Mouse (Mus musculus) hindbrain, embryonic 11.5 days (tissue): ENCODE measurements around the gene Ccdc154. TPM values are rescaled to one million over a fixed set of nuclear protein-coding genes. Genes with fewer than 3 reads are reported as not detected.
"Not testable (repeated sequence)": the region's sequence is repeated elsewhere in the genome, so short reads cannot be mapped to it uniquely, and the experiment has no call there.

ENCODE experiments used
- ATAC-seq: fragments of 200-750 bp; cut with Nextera tagmentation; 2 replicates; pipeline ENCODE4 v1.8.0; 2017; ENCODE audit warnings: mild to moderate bottlenecking, moderate TSS enrichment, moderate library complexity; ENCODE audit not compliant: low FRiP score
- DNase-seq: peaks from one replicate; pipeline ENCODE4 v3.0.0-alpha.2; 2015; ENCODE audit warnings: low spot score
- H3K27ac ChIP-seq: fragments of 300-500 bp; sonication (generic); 2 replicates; pipeline ENCODE4 v1.5.1; 2014; ENCODE audit warnings: mild to moderate bottlenecking, low read depth, low read length
- H3K27me3 ChIP-seq: fragments of 300-500 bp; sonication (generic); 2 replicates; pipeline ENCODE4 v1.6.1; 2014; ENCODE audit warnings: mild to moderate bottlenecking, low read length, moderate library complexity, mixed read lengths; ENCODE audit not compliant: control insufficient read depth, insufficient read depth
- H3K36me3 ChIP-seq: fragments of 300-500 bp; sonication (generic); 2 replicates; pipeline ENCODE4 v1.6.1; 2014; ENCODE audit warnings: mild to moderate bottlenecking, low read length, moderate library complexity, mixed read lengths; ENCODE audit not compliant: control insufficient read depth, insufficient read depth
- H3K4me1 ChIP-seq: fragments of 300-500 bp; sonication (generic); replicated peaks from 2 replicates; pipeline ENCODE4 v1.6.1; 2014; ENCODE audit warnings: low read length, mixed read lengths; ENCODE audit not compliant: control insufficient read depth, insufficient read depth
- H3K4me2 ChIP-seq: fragments of 300-500 bp; sonication (generic); replicated peaks from 2 replicates; pipeline ENCODE4 v1.6.1; 2014; ENCODE audit warnings: mild to moderate bottlenecking, low read depth, low read length
- H3K4me3 ChIP-seq: fragments of 300-500 bp; sonication (generic); 2 replicates; pipeline ENCODE4 v1.5.1; 2014; ENCODE audit warnings: low read depth, low read length
- H3K9ac ChIP-seq: fragments of 300-500 bp; sonication (generic); 2 replicates; pipeline ENCODE4 v1.6.1; 2014; ENCODE audit warnings: low read depth, low read length
- H3K9me3 ChIP-seq: fragments of 300-500 bp; sonication (generic); 2 replicates; pipeline ENCODE4 v1.6.1; 2016; ENCODE audit warnings: low read length; ENCODE audit not compliant: control insufficient read depth
- WGBS: fragments of 180-500 bp; shearing (Covaris S2); extraction: QIAGEN DNeasy Blood & Tissue Kit; methylation state at CpG from one replicate; pipeline ENCODE4 v1.1.7; 2014; 5-methylcytosine and 5-hydroxymethylcytosine counted together
- polyA plus RNA-seq: library from polyadenylated mRNA; unstranded; fragments of >200 nt; fragmentation: Nextera tagmentation; extraction: Ambion mirVana; gene quantifications from 2 replicates; pipeline ENCODE4 v1.2.1, GENCODE M21; 2014

Ccdc154 gene
- not detected in 2 replicates for polyA plus RNA-seq

DNA sequence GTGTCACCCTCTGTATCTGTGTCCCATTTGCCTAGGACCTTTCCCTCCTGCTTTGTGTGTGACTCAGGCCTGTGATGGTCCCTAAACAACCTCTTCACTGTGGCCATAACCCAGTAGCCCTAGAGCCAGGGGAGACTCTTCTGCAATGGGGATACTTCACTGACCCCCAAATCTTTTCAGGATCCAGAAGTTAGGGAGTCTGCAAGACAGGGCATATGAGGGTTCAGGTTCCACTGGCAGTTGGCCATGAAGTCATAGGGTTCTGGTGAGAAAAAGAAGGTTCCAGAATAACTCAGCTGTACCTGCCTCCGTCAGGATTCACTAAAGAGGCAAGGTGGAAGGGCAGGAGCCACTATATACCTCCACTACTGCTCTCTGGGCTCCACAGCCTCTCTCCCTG is at the start of gene Ccdc154:
Gene Ccdc154, plus strand, starts transcription at position 301 of the 400 bp plus-strand sequence.
- Histone ChIP-seq H3K36me3 (no peaks in the 10 kb centered on the region; the same call in 1 of the 2 replicates), H3K27ac (no peak within 1 kb of the TSS), H3K4me1 (no peaks in the 10 kb centered on the region), H3K9ac (no peak within 1 kb of the TSS), H3K9me3 (no peaks in the 10 kb centered on the region), H3K4me2 (no peak within 1 kb of the TSS), H3K4me3 (no peak within 1 kb of the TSS), H3K27me3 (no peaks in the 10 kb centered on the region)
- no peak for ATAC-seq
- no peak for DNase-seq
- WGBS = 85% methylated on average over 1 of the region's 1 CpGs

DNA sequence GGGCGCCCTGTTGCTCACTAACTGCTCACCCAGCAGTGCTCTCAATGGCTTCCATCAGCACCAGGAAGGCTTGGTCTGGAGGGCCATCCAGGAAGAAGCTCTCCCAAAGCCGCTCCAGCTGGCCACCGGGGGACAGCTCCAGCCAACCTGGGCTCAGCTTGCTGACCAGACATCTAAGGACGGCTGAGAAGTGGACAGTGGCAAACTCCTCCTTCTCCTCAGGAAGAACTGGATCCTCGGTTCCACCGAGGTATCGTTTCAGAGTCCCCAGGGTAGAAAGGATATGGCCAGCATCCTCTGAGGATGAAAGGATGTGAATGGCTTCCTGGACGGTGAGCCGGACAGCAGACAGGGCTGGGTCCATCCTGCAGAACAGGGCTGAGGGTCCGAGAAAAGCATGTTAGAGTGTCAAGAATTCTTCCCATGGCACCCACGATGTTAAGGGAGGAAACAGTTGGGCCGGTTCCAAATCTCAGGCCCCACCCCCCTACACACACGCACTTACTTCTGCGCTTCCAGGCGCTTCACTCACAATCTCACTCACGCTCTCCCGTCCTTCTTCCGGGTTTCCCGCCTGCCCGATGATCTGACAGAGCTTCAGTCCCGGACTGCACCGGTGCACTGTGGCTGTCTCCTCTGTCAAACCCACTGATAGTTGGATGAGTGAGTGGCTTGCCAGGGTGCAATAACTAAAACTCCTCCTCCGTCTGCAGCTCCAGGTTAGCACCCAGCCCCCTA is 47.2 kb upstream of the Ccdc154 start:
- Histone ChIP-seq H3K27me3 (no peaks in the 10 kb centered on the region), H3K4me3 (peak overlapping the region; percentile 57), H3K36me3 (0 out of 2 replicates have a peak, but pooled peaks cover 3% of the 10 kb centered on the region), H3K9ac (peak overlapping the region; percentile 60), H3K4me1 (0 out of 2 replicates have a peak, but pooled peaks cover 3% of the 10 kb centered on the region), H3K9me3 (no peaks in the 10 kb centered on the region), H3K4me2 (peak overlapping the region; percentile 98), H3K27ac (peak overlapping the region; percentile 79)
- ATAC-seq (no peak), DNase-seq (no peak)
- WGBS = 13% methylated on average over 23 of the region's 23 CpGs

DNA sequence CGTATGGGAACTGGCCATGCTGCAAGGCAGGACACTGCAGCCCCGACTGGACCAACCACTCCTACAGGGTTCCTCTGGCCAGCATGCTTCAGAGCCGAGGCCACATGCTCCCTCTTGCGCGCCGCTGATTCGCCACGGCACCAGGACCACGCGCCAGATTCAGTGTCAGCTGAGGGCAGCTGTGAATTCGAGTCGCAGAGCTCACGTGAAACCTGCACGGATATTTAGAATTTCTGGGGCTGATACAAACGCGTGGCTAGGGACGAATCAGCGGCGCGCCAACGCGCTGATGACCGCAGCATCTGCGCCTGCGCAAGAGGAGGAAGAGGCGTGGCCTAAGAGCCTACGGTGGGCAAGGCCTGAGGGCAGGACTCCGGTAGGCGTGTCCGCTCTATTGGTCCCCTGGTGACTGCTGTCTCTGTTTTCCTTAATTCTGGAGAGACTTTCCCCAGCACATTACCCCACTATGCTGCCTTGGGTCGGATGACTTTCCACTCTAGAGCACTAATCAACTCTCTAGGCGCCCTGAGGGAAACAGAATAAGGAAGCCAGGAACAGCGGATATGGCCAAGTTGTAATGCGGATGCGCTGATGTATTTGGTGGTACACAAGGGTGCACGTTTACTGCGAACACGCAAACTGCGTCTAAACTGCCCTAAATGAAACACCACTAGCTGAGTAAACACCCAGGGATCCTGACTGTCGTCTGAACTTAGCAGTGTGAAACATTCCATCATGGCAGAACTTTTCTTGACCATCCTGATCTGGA is 46.4 kb upstream of the Ccdc154 start, which contains the start of gene Telo2:
Gene Telo2, minus strand, starts transcription at position 304 of the 769 bp plus-strand sequence.
- peak within 1 kb of the TSS; percentile 60 for H3K9ac ChIP-seq
- H3K27me3 ChIP-seq = 0 out of 2 replicates have a peak, but pooled peaks cover 2% of the 10 kb centered on the region
- H3K9me3 ChIP-seq = no peaks in the 10 kb centered on the region
- peak within 1 kb of the TSS; percentile 79 for H3K27ac ChIP-seq
- H3K4me1 ChIP-seq = 0 out of 2 replicates have a peak, but pooled peaks cover 3% of the 10 kb centered on the region
- peak within 1 kb of the TSS; percentile 98 for H3K4me2 ChIP-seq
- 0 out of 2 replicates have a peak, but pooled peaks cover under 1% of the 10 kb centered on the region for H3K36me3 ChIP-seq
- ATAC-seq (peak; percentile 93), DNase-seq (peak; percentile 95)
- peak within 1 kb of the TSS; percentile 57 for H3K4me3 ChIP-seq
- 6% methylated on average over 40 of the region's 40 CpGs for WGBS

DNA sequence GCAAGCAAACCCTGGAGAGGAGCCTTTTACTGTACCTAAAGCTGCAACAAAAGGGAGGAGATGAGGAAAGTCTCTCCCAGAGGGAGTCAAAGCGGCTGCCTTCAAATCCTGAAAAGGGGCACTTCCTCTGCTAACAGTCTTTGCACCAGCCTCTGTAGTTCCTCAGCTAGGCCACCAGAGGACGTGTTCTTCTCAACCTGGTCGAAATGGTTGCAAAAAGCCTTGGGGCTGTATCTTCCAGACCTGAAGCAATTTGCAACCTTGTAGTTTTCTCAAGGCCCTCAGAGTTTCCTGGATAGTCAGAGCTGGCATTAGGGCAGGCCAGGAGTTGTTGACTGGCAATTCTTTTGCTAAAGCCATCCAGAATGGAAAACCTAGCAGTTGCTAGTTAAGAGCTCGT is 45.0 kb upstream of the Ccdc154 start:
- no peaks in the 10 kb centered on the region for H3K9me3 ChIP-seq
- H3K4me3 ChIP-seq = no peak overlapping the region
- 0 out of 2 replicates have a peak, but pooled peaks cover 3% of the 10 kb centered on the region for H3K4me1 ChIP-seq
- no peak overlapping the region for H3K9ac ChIP-seq
- H3K4me2 ChIP-seq = no peak overlapping the region
- DNase-seq = peak; percentile 5
- no peak overlapping the region for H3K27ac ChIP-seq
- 0 out of 2 replicates have a peak, but pooled peaks cover 2% of the 10 kb centered on the region for H3K27me3 ChIP-seq
- no peaks in the 10 kb centered on the region for H3K36me3 ChIP-seq
- ATAC-seq = no peak
- WGBS = 38% methylated on average over 4 of the region's 4 CpGs

DNA sequence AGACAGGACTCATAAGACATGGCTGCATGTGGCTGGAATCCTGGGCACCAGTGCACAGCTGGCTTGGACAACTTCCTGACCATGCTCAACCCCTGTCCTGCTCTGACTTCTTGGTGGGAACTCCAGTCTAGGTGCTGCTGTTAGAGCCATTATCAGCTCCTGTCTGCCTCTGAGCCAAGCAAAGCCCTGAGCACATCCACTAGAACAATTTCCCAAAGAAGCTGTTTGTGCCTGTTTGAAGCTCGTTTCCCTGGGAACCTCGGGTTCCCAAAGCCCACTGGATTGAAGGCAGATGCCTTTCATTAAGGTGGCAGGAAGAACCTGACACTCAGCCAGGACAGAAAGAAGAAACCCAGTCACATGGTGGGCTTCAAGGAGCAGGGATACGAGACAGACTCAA is 41.9 kb upstream of the Ccdc154 start, which contains the start of gene Ptx4:
Gene Ptx4, plus strand, starts transcription at position 355 of the 400 bp plus-strand sequence.
- no peak within 1 kb of the TSS for H3K4me2 ChIP-seq
- no peaks in the 10 kb centered on the region for H3K4me1 ChIP-seq
- H3K9ac ChIP-seq = no peak within 1 kb of the TSS
- DNase-seq (no peak), ATAC-seq (no peak)
- H3K27ac ChIP-seq = no peak within 1 kb of the TSS
- 0 out of 2 replicates have a peak, but pooled peaks cover 2% of the 10 kb centered on the region for H3K27me3 ChIP-seq
- WGBS = 45% methylated on average over 3 of the region's 3 CpGs
- no peaks in the 10 kb centered on the region for H3K9me3 ChIP-seq
- no peak within 1 kb of the TSS for H3K4me3 ChIP-seq
- no peaks in the 10 kb centered on the region for H3K36me3 ChIP-seq

DNA sequence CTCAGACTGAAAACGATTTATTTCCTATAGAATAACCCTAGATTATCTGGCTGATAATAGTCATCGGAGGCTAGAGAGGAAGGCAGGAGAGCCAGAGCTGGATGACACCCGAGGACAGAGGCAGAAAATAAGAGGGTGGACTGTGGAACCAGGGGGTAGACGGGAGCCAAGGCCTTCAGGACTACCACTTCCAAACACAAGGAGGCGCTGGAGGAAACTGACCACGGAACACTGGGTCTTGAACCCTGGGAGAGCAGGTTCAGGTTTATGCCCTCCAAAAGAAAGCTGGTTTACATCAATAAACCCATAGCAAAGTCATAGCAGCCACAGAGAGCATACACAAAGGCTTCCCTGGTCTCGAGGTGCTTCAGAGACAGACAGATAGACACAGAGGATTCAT is 38.3 kb upstream of the Ccdc154 start:
- H3K27ac ChIP-seq = no peak overlapping the region
- ATAC-seq (no peak), DNase-seq (peak; percentile 26)
- no peak overlapping the region for H3K4me2 ChIP-seq
- H3K27me3 ChIP-seq = 0 out of 2 replicates have a peak, but pooled peaks cover 2% of the 10 kb centered on the region
- no peak overlapping the region for H3K4me3 ChIP-seq
- no peak overlapping the region for H3K9ac ChIP-seq
- 31% methylated on average over 7 of the region's 7 CpGs for WGBS
- no peaks in the 10 kb centered on the region for H3K9me3 ChIP-seq
- no peaks in the 10 kb centered on the region for H3K4me1 ChIP-seq
- H3K36me3 ChIP-seq = no peaks in the 10 kb centered on the region

DNA sequence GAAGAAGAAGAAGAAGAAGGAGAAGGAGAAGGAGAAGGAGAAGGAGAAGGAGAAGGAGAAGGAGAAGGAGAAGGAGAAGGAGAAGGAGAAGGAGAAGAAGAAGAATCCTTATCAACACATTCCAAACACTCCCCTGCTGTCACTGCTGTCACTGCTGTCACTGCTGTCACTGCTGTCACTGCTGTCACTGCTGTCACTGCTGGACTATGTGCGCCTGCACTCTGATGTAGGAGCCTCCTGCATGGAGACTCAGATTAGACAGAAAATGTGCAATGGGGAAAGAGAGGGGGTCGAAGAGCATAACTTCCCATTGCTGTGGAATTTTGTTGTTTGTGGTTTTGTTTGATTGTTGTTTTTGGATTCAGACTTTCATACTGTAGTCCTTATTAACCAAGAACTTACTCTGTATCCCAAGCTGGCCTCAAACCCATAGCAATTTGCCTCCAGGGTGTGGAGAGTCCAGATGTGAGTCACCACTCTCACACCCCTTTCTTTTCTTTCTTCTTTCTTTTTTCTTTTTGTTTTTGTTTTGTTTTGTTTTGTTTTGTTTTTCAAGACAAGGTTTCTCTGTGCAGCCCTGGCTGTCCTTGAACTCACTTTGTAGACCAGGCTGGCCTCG is 36.7 kb upstream of the Ccdc154 start:
- H3K9ac ChIP-seq, H3K4me1 ChIP-seq: not testable (repeated sequence)
- 68% methylated on average over 3 of the region's 3 CpGs for WGBS

DNA sequence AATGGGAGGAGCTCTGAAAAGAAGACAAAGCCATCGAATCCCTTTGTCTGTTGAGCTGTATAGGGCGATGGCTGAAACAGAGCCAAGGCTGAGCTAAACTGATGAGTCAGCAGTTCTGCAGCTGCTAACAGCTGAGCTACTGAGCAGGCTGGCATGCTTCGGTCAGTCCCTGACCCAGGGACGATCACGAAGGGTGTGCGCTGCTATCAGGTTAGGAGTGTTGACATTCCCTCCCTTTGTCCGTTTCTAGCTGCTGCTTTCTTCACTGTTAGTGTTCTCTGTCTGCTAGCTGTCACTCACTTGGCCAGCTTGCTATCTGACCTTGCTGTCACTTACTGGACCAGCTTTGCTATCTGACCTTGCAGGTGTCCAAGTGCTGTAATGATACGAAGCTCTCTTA is 35.2 kb upstream of the Ccdc154 start:
- DNase-seq = peak; percentile 21
- no peak overlapping the region for H3K4me2 ChIP-seq
- H3K27ac ChIP-seq = no peak overlapping the region
- no peaks in the 10 kb centered on the region for H3K4me1 ChIP-seq
- no peaks in the 10 kb centered on the region for H3K36me3 ChIP-seq
- WGBS = 59% methylated on average over 8 of the region's 8 CpGs
- no peak for ATAC-seq
- H3K9ac ChIP-seq = no peak overlapping the region
- no peaks in the 10 kb centered on the region for H3K9me3 ChIP-seq
- H3K27me3 ChIP-seq = no peaks in the 10 kb centered on the region
- no peak overlapping the region for H3K4me3 ChIP-seq

More for the DNA sequence above, 36.7 kb upstream of the Ccdc154 start:
- not testable (repeated sequence) for H3K4me3 ChIP-seq, ATAC-seq, H3K27me3 ChIP-seq, H3K4me2 ChIP-seq, H3K27ac ChIP-seq, H3K36me3 ChIP-seq, H3K9me3 ChIP-seq, DNase-seq
